Mouse (Mus musculus): ENCODE measurements around the gene Gm13276. TPM values are rescaled to one million over a fixed set of nuclear protein-coding genes. Genes with fewer than 3 reads are reported as not detected.
"Not testable (repeated sequence)": the region's sequence is repeated elsewhere in the genome, so short reads cannot be mapped to it uniquely, and the experiment has no call there.

Gm13276 gene
- polyA plus RNA-seq (2021), result 2.4 TPM

- H3K27me3 ChIP-seq; in situ Hi-C loops (cut with MboI; ENCODE audit: low pct_unique_long_range_greater_than_20kb); CTCF ChIA-PET; ATAC-seq; POLR2A ChIA-PET; DNase-seq (ENCODE audit: low read depth, low spot score): not testable (repeated sequence)
Observed at GRCm38 (mm10) chr4:88785409-88785808, at the start of gene Gm13276. Gene Gm13276, plus strand, starts transcription at chr4:88785709.

- TF ChIP-seq CTCF (IDR thresholded peaks at IDR 0.05), result peak; percentile 96
- DNase-seq (ENCODE audit: low read depth, low spot score) (no peak), ATAC-seq (no peak)
- CTCF ChIA-PET, result interaction anchor here (0.8 to 2.8 kb wide), 8 partner anchors 9 to 97 kb away, joined by 3 to 21 read pairs (median 4); partner anchors contain the start of genes Gm26566 and Klhl9
- in situ Hi-C loops (cut with MboI; ENCODE audit: low pct_unique_long_range_greater_than_20kb), result no loop called here
- peaks cover 3% of the 10 kb centered on the region for H3K27me3 ChIP-seq
- POLR2A ChIA-PET, result no interaction called here
Observed at GRCm38 (mm10) chr4:88738480-88738879, 47.0 kb upstream of the Gm13276 start.

- in situ Hi-C loops (cut with MboI; ENCODE audit: low pct_unique_long_range_greater_than_20kb), result no loop called here
- DNase-seq (ENCODE audit: low read depth, low spot score) (no peak), ATAC-seq (no peak)
- no peak for TF ChIP-seq CTCF (IDR thresholded peaks at IDR 0.05)
- ChIA-PET POLR2A (no interaction called here), CTCF (interaction anchor here (0.8 to 2.8 kb wide), 8 partner anchors 8 to 98 kb away, joined by 3 to 21 read pairs (median 4); partner anchors contain the start of genes Gm26566 and Klhl9)
- peaks cover 3% of the 10 kb centered on the region for H3K27me3 ChIP-seq
Observed at GRCm38 (mm10) chr4:88739036-88739435, 46.5 kb upstream of the Gm13276 start.

GRCm38 (mm10) chr4:88741426-88741825 is 44.1 kb upstream of the Gm13276 start:
- in situ Hi-C loops (cut with MboI; ENCODE audit: low pct_unique_long_range_greater_than_20kb), result no loop called here
- POLR2A ChIA-PET, result no interaction called here

DNA sequence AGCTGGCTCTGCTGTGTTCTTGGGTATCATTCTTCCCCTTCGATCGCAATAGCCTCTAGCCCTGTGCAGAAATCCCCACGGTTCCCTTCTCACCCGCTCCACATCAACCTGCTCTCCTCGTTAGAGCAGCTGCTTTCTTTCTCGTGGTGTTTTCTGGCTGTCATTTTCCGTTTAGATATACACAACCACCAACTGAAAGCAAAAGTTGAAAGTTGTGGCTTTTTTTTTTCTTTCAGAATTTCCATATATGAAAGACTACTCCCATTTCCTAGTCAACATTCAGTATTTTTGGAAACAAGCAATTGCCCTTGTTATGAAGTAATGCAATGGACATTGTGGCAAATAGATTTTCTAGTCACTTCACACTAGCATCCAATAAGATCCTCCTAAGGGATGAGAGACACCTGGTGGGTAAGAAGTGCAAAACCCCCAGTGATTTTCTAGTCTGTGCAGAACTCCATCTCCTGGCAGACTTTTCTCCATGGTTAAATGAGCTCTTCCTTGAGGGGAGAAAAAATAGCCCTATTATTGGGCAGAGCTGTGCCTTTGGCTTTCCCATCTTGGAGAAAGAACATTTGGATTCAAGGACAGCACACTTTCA is 42.6 kb upstream of the Gm13276 start:
- TF ChIP-seq CTCF (IDR thresholded peaks at IDR 0.05), result no peak
- DNase-seq (ENCODE audit: low read depth, low spot score) (no peak), ATAC-seq (no peak)
- H3K27me3 ChIP-seq, result no peaks in the 10 kb centered on the region
- in situ Hi-C loops (cut with MboI; ENCODE audit: low pct_unique_long_range_greater_than_20kb), result no loop called here
- ChIA-PET CTCF (interaction anchor here (0.9 to 1.5 kb wide), 3 partner anchors 15 to 31 kb away, joined by 3 to 4 read pairs (median 4); no protein-coding TSS in a partner anchor), POLR2A (no interaction called here)

More at GRCm38 (mm10) chr4:88741426-88741825, 44.1 kb upstream of the Gm13276 start:
- TF ChIP-seq CTCF (IDR thresholded peaks at IDR 0.05), result no peak
- DNase-seq (ENCODE audit: low read depth, low spot score) (no peak), ATAC-seq (no peak)
- peaks cover 3% of the 10 kb centered on the region for H3K27me3 ChIP-seq
- CTCF ChIA-PET, result no interaction called here

- POLR2A ChIA-PET, result no interaction called here
- in situ Hi-C loops (cut with MboI; ENCODE audit: low pct_unique_long_range_greater_than_20kb), result no loop called here
- CTCF ChIA-PET, result interaction anchor here (0.7 to 1.5 kb wide), 3 partner anchors 16 to 47 kb away, joined by 3 to 6 read pairs (median 3); no protein-coding TSS in a partner anchor
- TF ChIP-seq CTCF (IDR thresholded peaks at IDR 0.05), result no peak
- ATAC-seq, result no peak
- H3K27me3 ChIP-seq, result no peaks in the 10 kb centered on the region
- no peak for DNase-seq (ENCODE audit: low read depth, low spot score)
Observed at GRCm38 (mm10) chr4:88744207-88744606, 41.3 kb upstream of the Gm13276 start.

- CTCF ChIA-PET, result no interaction called here
- POLR2A ChIA-PET, result interaction anchor here (0.7 kb wide), 1 partner anchor 1570 kb away, joined by 3 read pairs; no protein-coding TSS in a partner anchor
- H3K27me3 ChIP-seq, result no peaks in the 10 kb centered on the region
- DNase-seq (ENCODE audit: low read depth, low spot score) (no peak), ATAC-seq (no peak)
- in situ Hi-C loops (cut with MboI; ENCODE audit: low pct_unique_long_range_greater_than_20kb), result loop anchor here (25.0 kb wide), 3 partner anchors 112 to 387 kb away; partner anchors contain the start of genes Ifna1 and Mtap
- TF ChIP-seq CTCF (IDR thresholded peaks at IDR 0.05), result no peak
Observed at GRCm38 (mm10) chr4:88749926-88750325, 35.6 kb upstream of the Gm13276 start.

GRCm38 (mm10) chr4:88754818-88755340 is 30.6 kb upstream of the Gm13276 start, which contains the start of gene Gm13271:
Gene Gm13271, plus strand, starts transcription at chr4:88754868.
- POLR2A ChIA-PET, result not testable (repeated sequence)
- in situ Hi-C loops (cut with MboI; ENCODE audit: low pct_unique_long_range_greater_than_20kb), result loop anchor here (25.0 kb wide), 3 partner anchors 107 to 382 kb away; partner anchors contain the start of genes Ifna1 and Mtap

GRCm38 (mm10) chr4:88756581-88757513 is 28.7 kb upstream of the Gm13276 start:
- peak; percentile 0 for ATAC-seq
- in situ Hi-C loops (cut with MboI; ENCODE audit: low pct_unique_long_range_greater_than_20kb), result loop anchor here (25.0 kb wide), 3 partner anchors 105 to 380 kb away; partner anchors contain the start of genes Ifna1 and Mtap
- ChIA-PET CTCF (interaction anchor here (0.6 to 2.6 kb wide), 14 partner anchors 10 to 661 kb away, joined by 3 to 23 read pairs (median 4); no protein-coding TSS in a partner anchor), POLR2A (interaction anchor here (1.5 kb wide), 1 partner anchor 111 kb away, joined by 3 read pairs; no protein-coding TSS in a partner anchor)
- DNase-seq (ENCODE audit: low read depth, low spot score), result peak; percentile 77
- not testable (repeated sequence) for H3K27me3 ChIP-seq

More at GRCm38 (mm10) chr4:88754818-88755340, 30.6 kb upstream of the Gm13276 start, which contains the start of gene Gm13271:
- ATAC-seq; DNase-seq (ENCODE audit: low read depth, low spot score); H3K27me3 ChIP-seq: not testable (repeated sequence)
- CTCF ChIA-PET, result interaction anchor here (1.3 to 1.7 kb wide), 2 partner anchors 58 to 112 kb away, joined by 3 to 4 read pairs; no protein-coding TSS in a partner anchor

DNA sequence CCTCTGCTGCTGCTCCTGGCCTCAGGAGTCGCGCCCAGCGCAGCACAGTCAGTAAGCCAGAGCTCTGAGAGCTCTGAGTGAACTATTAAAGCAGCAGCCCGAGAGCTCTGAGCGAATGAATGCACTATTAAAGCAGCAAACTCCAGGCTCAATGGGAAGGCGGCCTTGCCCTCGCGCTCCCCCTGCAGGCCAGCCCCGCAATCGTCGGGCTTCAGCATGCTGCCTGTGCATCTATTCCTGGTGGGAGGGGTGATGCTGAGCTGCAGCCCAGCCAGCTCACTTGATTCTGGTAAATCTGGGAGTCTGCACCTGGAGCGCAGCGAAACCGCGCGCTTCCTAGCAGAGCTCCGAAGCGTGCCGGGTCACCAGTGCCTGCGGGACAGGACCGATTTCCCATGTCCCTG is 27.9 kb upstream of the Gm13276 start:
- in situ Hi-C loops (cut with MboI; ENCODE audit: low pct_unique_long_range_greater_than_20kb), result loop anchor here (25.0 kb wide), 3 partner anchors 105 to 380 kb away; partner anchors contain the start of genes Ifna1 and Mtap
- DNase-seq (ENCODE audit: low read depth, low spot score) (peak; percentile 100), ATAC-seq (peak; percentile 100)
- POLR2A ChIA-PET, H3K27me3 ChIP-seq: not testable (repeated sequence)
- CTCF ChIA-PET, result interaction anchor here (0.7 to 2.6 kb wide), 14 partner anchors 11 to 662 kb away, joined by 3 to 23 read pairs (median 3); no protein-coding TSS in a partner anchor

- in situ Hi-C loops (cut with MboI; ENCODE audit: low pct_unique_long_range_greater_than_20kb), result loop anchor here (25.0 kb wide), 3 partner anchors 104 to 379 kb away; partner anchors contain the start of genes Ifna1 and Mtap
- H3K27me3 ChIP-seq; ATAC-seq; CTCF ChIA-PET; POLR2A ChIA-PET; DNase-seq (ENCODE audit: low read depth, low spot score): not testable (repeated sequence)
Observed at GRCm38 (mm10) chr4:88758751-88759150, 26.8 kb upstream of the Gm13276 start.

DNA sequence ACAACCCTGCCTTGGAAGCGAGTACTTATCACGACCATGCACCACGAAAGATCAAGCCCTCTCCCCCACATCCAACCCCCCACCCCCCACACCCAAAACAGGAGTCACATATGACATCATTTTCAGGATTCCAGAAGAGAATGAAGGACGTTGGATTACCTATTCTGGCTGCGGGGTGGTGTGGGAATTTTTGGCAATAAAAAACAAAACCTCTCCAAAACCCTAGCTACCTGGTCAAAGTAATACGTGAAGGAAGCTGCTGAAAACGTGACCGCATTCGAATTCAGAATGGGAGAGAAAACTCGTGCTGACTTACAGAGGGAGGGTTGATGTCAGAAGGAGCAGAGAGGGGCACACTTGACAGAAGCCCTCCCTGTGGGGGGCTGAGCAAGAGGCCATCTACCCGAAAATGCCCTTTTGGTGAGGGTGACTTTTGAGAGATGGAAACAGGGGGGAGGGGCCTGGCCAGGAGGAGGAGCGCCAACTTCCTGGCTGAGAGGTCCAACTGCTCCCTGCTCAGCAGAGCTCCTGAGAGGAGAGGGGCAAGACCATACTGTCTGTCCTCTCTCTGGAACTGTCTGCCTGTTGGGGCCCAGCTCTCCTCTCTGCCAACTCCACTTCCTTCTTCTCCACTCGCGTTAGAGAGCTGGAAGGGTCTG is 25.8 kb upstream of the Gm13276 start, which contains the start of gene Gm13283:
Gm13283 (plus strand) TSS at position 510 of the 659 bp plus-strand sequence.
- ATAC-seq; H3K27me3 ChIP-seq; DNase-seq (ENCODE audit: low read depth, low spot score); POLR2A ChIA-PET; CTCF ChIA-PET: not testable (repeated sequence)
- in situ Hi-C loops (cut with MboI; ENCODE audit: low pct_unique_long_range_greater_than_20kb), result loop anchor here (25.0 kb wide), 3 partner anchors 103 to 378 kb away; partner anchors contain the start of genes Ifna1 and Mtap

DNA sequence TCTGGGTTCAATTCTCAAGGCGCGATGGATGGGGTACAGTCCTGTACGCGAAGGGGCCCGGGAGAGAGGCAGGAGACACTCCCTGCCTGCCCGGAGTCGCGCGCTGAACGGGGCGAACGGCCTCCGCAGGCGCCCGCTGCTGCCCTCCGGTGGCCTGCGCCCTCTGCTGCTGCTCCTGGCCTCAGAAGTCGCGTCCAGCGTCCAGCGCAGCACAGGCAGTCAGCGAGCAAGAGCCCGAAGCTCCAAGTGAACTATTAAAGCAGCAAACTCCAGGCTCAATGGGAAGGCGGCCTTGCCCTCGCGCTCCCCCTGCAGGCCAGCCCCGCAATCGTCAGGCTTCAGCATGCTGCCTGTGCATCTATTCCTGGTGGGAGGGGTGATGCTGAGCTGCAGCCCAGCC is 25.1 kb upstream of the Gm13276 start:
- CTCF ChIA-PET; DNase-seq (ENCODE audit: low read depth, low spot score); H3K27me3 ChIP-seq; ATAC-seq; POLR2A ChIA-PET: not testable (repeated sequence)
- in situ Hi-C loops (cut with MboI; ENCODE audit: low pct_unique_long_range_greater_than_20kb), result loop anchor here (25.0 kb wide), 3 partner anchors 102 to 377 kb away; partner anchors contain the start of genes Ifna1 and Mtap
